ENCODE assay signal across 8 mouse cellular contexts in the genomic region with DNA sequence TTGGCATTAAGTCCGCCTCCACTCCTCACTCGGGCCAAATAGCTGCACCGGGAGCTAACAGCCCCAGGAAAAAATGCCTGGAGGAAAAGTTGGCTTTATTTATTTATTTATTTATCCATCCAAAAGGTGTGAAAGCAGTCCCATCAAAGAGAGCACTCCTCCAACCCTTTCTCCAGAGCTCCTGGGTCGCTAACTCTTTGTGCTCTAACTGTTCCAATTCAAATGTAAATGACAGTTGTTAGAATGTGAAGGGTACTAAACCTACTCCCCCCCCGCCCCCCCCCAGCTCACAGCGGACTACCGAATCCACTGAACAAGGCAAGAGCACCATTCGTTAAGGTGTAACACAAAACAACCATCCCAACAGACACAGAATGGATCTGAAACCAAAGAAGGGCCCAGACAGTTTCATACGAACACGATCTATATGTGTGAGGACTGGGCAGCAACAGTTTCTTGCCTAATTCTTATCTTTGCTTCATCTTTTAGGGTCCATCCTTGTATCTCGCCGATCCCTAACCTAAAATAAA. TPM values are rescaled to one million over a fixed set of nuclear protein-coding genes. Genes with fewer than 3 reads are reported as not detected.
A peak's percentile ranks its signal among the peaks of the same experiment; 100 is the strongest.
DNase-seq lines count a peak whose midpoint lies in the region; ATAC-seq and TF ChIP-seq lines count a peak whose summit lies in the region.

No protein-coding gene starts in this region.

- H3K9ac ChIP-seq in heart, embryonic 15.5 days: peak overlapping the region; percentile 64
- H3K9ac ChIP-seq in forebrain, embryonic 14.5 days (ENCODE audit: low read length): peak overlapping the region; percentile 68
- peak overlapping the region; percentile 72 for H3K9ac ChIP-seq in liver, postnatal 0 days (replicated peaks)

- H3K9me3 ChIP-seq in heart, embryonic 15.5 days (replicated peaks): no peaks in the 10 kb centered on the region
- no peaks in the 10 kb centered on the region for H3K9me3 ChIP-seq in forebrain, embryonic 14.5 days (replicated peaks; ENCODE audit: control insufficient read depth, low read length)
- no peaks in the 10 kb centered on the region for H3K9me3 ChIP-seq in liver, postnatal 0 days (ENCODE audit: low read length)

- no peak for TF ChIP-seq CTCF in liver, postnatal 0 days (IDR thresholded peaks at IDR 0.05; ENCODE audit: low read depth)

- DNase-seq in heart, postnatal 36 days: no peak
- DNase-seq in ES-CJ7 (ENCODE audit: low read depth, low spot score) (peak; percentile 71), adipocyte (ENCODE audit: low spot score) (no peak)
- DNase-seq in forebrain, embryonic 14.5 days (ENCODE audit: low spot score): no peak
- DNase-seq in liver, postnatal 0 days: no peak
- DNase-seq in adrenal gland, adult (ENCODE audit: inconsistent age in 2 of 2, low spot score in 1 of 2): no peak
- no peak for DNase-seq in cerebellum, postnatal 4 days (ENCODE audit: low spot score in 2 of 2)

- H3K27ac ChIP-seq in heart, embryonic 15.5 days: peak overlapping the region; percentile 90; the same call in 1 of the 2 replicates
- peak overlapping the region; percentile 76; the same call in 1 of the 2 replicates for H3K27ac ChIP-seq in forebrain, embryonic 14.5 days (ENCODE audit: low read depth, low read length)
- peak overlapping the region; percentile 89; the same call in 1 of the 2 replicates for H3K27ac ChIP-seq in liver, postnatal 0 days (ENCODE audit: low read depth)

- H3K27me3 ChIP-seq in heart, embryonic 15.5 days: no peaks in the 10 kb centered on the region
- no peaks in the 10 kb centered on the region for H3K27me3 ChIP-seq in forebrain, embryonic 14.5 days (replicated peaks; ENCODE audit: control insufficient read depth, insufficient read depth, low read length)
- H3K27me3 ChIP-seq in liver, postnatal 0 days (ENCODE audit: insufficient read depth, low read length): no peaks in the 10 kb centered on the region

- peak overlapping the region; percentile 64 for H3K4me2 ChIP-seq in heart, embryonic 15.5 days
- H3K4me2 ChIP-seq in forebrain, embryonic 14.5 days (ENCODE audit: low read length): peak overlapping the region; percentile 60
- H3K4me2 ChIP-seq in liver, postnatal 0 days (ENCODE audit: low read depth, low read length): peak overlapping the region; percentile 68

- no peak for TF ChIP-seq EP300 in liver, postnatal 0 days (IDR thresholded peaks at IDR 0.05; ENCODE audit: low read depth)

- H3K4me1 ChIP-seq in heart, embryonic 15.5 days (replicated peaks): no peaks in the 10 kb centered on the region
- H3K4me1 ChIP-seq in forebrain, embryonic 14.5 days (ENCODE audit: control insufficient read depth, insufficient read depth, low read length): no peaks in the 10 kb centered on the region
- H3K4me1 ChIP-seq in liver, postnatal 0 days (ENCODE audit: insufficient read depth): peaks cover 3% of the 10 kb centered on the region; the same call in 1 of the 2 replicates

- no peaks in the 10 kb centered on the region for H3K36me3 ChIP-seq in heart, embryonic 15.5 days
- no peaks in the 10 kb centered on the region for H3K36me3 ChIP-seq in forebrain, embryonic 14.5 days (ENCODE audit: control insufficient read depth, insufficient read depth, low read length)
- H3K36me3 ChIP-seq in liver, postnatal 0 days (replicated peaks; ENCODE audit: insufficient read depth, low read length): no peaks in the 10 kb centered on the region

- intact Hi-C loops in heart, postnatal 36 days (cut with DNase I): no loop called here

- 16% methylated on average over 12 of the region's 12 CpGs for WGBS in heart, embryonic 15.5 days
- 32% methylated on average over 12 of the region's 12 CpGs for WGBS in forebrain, embryonic 14.5 days
- 18% methylated on average over 12 of the region's 12 CpGs for whole genome bisulfite sequencing in liver, postnatal 0 days (ENCODE audit: insufficient replicate concordance)

- ATAC-seq in heart, embryonic 15.5 days (replicated peaks; ENCODE audit: insufficient number of reproducible peaks, insufficient read depth, low FRiP score, low read depth): no peak
- ATAC-seq in forebrain, embryonic 14.5 days: peak; percentile 8; the same call in 1 of the 2 replicates
- ATAC-seq in liver, postnatal 0 days: peak; percentile 47; the same call in 1 of the 2 replicates

- peak overlapping the region; percentile 66 for H3K4me3 ChIP-seq in heart, embryonic 15.5 days
- H3K4me3 ChIP-seq in forebrain, embryonic 14.5 days (ENCODE audit: low read depth, low read length): peak overlapping the region; percentile 46
- H3K4me3 ChIP-seq in liver, postnatal 0 days (ENCODE audit: low read depth, low read length): peak overlapping the region; percentile 68

RNA-seq across cellular contexts. Expression of a gene that starts 0.6 kb away (rescaled TPM):
- polyA plus RNA-seq in heart, embryonic 15.5 days (2015; fragmentation: Nextera tagmentation; extraction: Ambion mirVana): 4.9 and 6.5 TPM in 2 replicates
- 1 to 10 TPM; 3.1 to 3.5 TPM for total RNA-seq in heart, postnatal 36 days (2021)
- polyA plus RNA-seq in forebrain, embryonic 14.5 days (2014; fragmentation: Nextera tagmentation; extraction: Ambion mirVana): 18.1 and 20.9 TPM in 2 replicates
- 2.0 and 2.5 TPM in 2 replicates for polyA plus RNA-seq in liver, postnatal 0 days (2015; fragmentation: Nextera tagmentation; extraction: Ambion mirVana)

RNA-seq across cellular contexts. Expression of a gene that starts 11.9 kb away (rescaled TPM):
- polyA plus RNA-seq in heart, embryonic 15.5 days (2015; fragmentation: Nextera tagmentation; extraction: Ambion mirVana): 3.8 and 4.2 TPM in 2 replicates
- 1 to 10 TPM; 3.9 to 4.3 TPM for total RNA-seq in heart, postnatal 36 days (2021)
- 6.0 and 7.4 TPM in 2 replicates for polyA plus RNA-seq in forebrain, embryonic 14.5 days (2014; fragmentation: Nextera tagmentation; extraction: Ambion mirVana)
- 1.1 and 1.5 TPM in 2 replicates for polyA plus RNA-seq in liver, postnatal 0 days (2015; fragmentation: Nextera tagmentation; extraction: Ambion mirVana)

RNA-seq across cellular contexts. Expression of a gene that starts 44.6 kb away (rescaled TPM):
- 1.6 and 4.8 TPM in 2 replicates for polyA plus RNA-seq in heart, embryonic 15.5 days (2015; fragmentation: Nextera tagmentation; extraction: Ambion mirVana)
- not detected for total RNA-seq in heart, postnatal 36 days (2021)
- 281 and 313 TPM in 2 replicates for polyA plus RNA-seq in forebrain, embryonic 14.5 days (2014; fragmentation: Nextera tagmentation; extraction: Ambion mirVana)
- polyA plus RNA-seq in liver, postnatal 0 days (2015; fragmentation: Nextera tagmentation; extraction: Ambion mirVana): 0.21 and 0.25 TPM in 2 replicates

Comparison
In these comparisons a context has a peak if more than half of its experiments do, and no peak if none do; other contexts are left out.
1. RNA of a gene that starts 44.6 kb away (polyA plus RNA-seq): 281 to 313 TPM in forebrain, embryonic 14.5 days; 1.6 to 4.8 TPM in heart, embryonic 15.5 days and 0.21 to 0.25 TPM in liver, postnatal 0 days; every median in the first group is over 10 times any median in the second.
2. Peak in every context shown above with its lines, with median percentiles within 50 percentile points of each other: H3K27ac ChIP-seq, H3K4me2 ChIP-seq, H3K4me3 ChIP-seq and H3K9ac ChIP-seq.